Mouse (Mus musculus) limb, embryonic 11.5 days (tissue): ENCODE measurements around the gene Bmi1. TPM values are rescaled to one million over a fixed set of nuclear protein-coding genes. Genes with fewer than 3 reads are reported as not detected.

Experiments used
- ATAC-seq: fragments of 200-750 bp; cut with Nextera tagmentation; 2 replicates; pipeline ENCODE4 v1.8.0; 2017; ENCODE audit warnings: low read depth; ENCODE audit not compliant: insufficient number of reproducible peaks, low FRiP score, low TSS enrichment
- DNase-seq: peaks from one replicate; pipeline ENCODE4 v3.0.0-alpha.2; 2015; ENCODE audit warnings: low spot score
- H3K27ac ChIP-seq: fragments of 300-500 bp; sonication (generic); replicated peaks from 2 replicates; pipeline ENCODE4 v1.5.1; 2014; ENCODE audit warnings: low read depth, mild to moderate bottlenecking, low read length
- H3K27me3 ChIP-seq: fragments of 300-500 bp; sonication (generic); 2 replicates; pipeline ENCODE4 v1.6.1; 2014; ENCODE audit warnings: mild to moderate bottlenecking, low read length, mixed read lengths; ENCODE audit not compliant: control insufficient read depth, insufficient read depth
- H3K36me3 ChIP-seq: fragments of 300-500 bp; sonication (generic); 2 replicates; pipeline ENCODE4 v1.6.1; 2014; ENCODE audit warnings: mild to moderate bottlenecking, low read length, moderate library complexity, mixed read lengths; ENCODE audit not compliant: control insufficient read depth, insufficient read depth
- H3K4me1 ChIP-seq: fragments of 300-500 bp; sonication (generic); 2 replicates; pipeline ENCODE4 v1.6.1; 2014; ENCODE audit warnings: low read length, mixed read lengths; ENCODE audit not compliant: control insufficient read depth, insufficient read depth
- H3K4me2 ChIP-seq: fragments of 300-500 bp; sonication (generic); 2 replicates; pipeline ENCODE4 v1.6.1; 2014; ENCODE audit warnings: low read depth, mild to moderate bottlenecking, moderate library complexity; ENCODE audit not compliant: severe bottlenecking
- H3K4me3 ChIP-seq: fragments of 300-500 bp; sonication (generic); 2 replicates; pipeline ENCODE4 v1.5.1; 2014; ENCODE audit warnings: low read depth, low read length
- H3K9ac ChIP-seq: fragments of 300-500 bp; sonication (generic); 2 replicates; pipeline ENCODE4 v1.6.1; 2014; ENCODE audit warnings: mild to moderate bottlenecking, low read length
- H3K9me3 ChIP-seq: fragments of 300-500 bp; sonication (generic); 2 replicates; pipeline ENCODE4 v1.6.1; 2016; ENCODE audit warnings: low read length; ENCODE audit not compliant: control insufficient read depth
- WGBS: fragments of 180-500 bp; shearing (Covaris S2); extraction: QIAGEN DNeasy Blood & Tissue Kit; methylation state at CpG from one replicate; pipeline ENCODE4 v1.1.7; 2014; 5-methylcytosine and 5-hydroxymethylcytosine counted together
- polyA plus RNA-seq: library from polyadenylated mRNA; unstranded; fragments of >200 nt; fragmentation: Nextera tagmentation; extraction: Ambion mirVana; gene quantifications from 2 replicates; pipeline ENCODE4 v1.2.1, GENCODE M21; 2014

Gene Bmi1
- polyA plus RNA-seq, 1 experiment from 2014 or later = 31.4 TPM

GRCm38 (mm10) chr2:18680961-18681360, 4.1 kb downstream of the Bmi1 start:
- Histone ChIP-seq H3K27ac (no peak overlapping the region), H3K9me3 (no peaks in the 10 kb centered on the region), H3K36me3 (no peaks in the 10 kb centered on the region), H3K4me1 (0 out of 2 replicates have a peak, but pooled peaks cover 3% of the 10 kb centered on the region), H3K27me3 (peaks cover 15% of the 10 kb centered on the region), H3K9ac (no peak overlapping the region), H3K4me2 (peak overlapping the region; percentile 74), H3K4me3 (peak overlapping the region; percentile 31)
- under 1% methylated on average over 26 of the region's 29 CpGs for WGBS
- DNase-seq (peak; percentile 68), ATAC-seq (no peak)

DNA sequence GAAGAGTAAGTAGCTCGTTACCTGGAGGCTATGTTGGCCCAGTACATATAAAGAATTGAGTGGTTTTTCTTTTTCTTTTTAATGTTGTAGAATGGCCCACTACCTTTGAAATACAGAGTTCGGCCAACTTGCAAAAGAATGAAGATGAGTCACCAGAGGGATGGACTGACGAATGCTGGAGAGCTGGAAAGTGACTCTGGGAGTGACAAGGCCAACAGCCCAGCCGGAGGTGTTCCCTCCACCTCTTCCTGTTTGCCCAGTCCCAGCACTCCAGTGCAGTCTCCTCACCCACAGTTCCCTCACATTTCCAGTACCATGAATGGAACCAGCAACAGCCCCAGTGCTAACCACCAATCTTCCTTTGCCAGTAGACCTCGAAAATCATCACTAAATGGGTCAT, 7.2 kb downstream of the Bmi1 start:
- no peak overlapping the region for H3K4me3 ChIP-seq
- no peaks in the 10 kb centered on the region for H3K36me3 ChIP-seq
- H3K9me3 ChIP-seq = no peaks in the 10 kb centered on the region
- WGBS = 48% methylated on average over 5 of the region's 5 CpGs
- H3K27ac ChIP-seq = no peak overlapping the region
- peaks cover 39% of the 10 kb centered on the region for H3K27me3 ChIP-seq
- 0 out of 2 replicates have a peak, but pooled peaks cover 3% of the 10 kb centered on the region for H3K4me1 ChIP-seq
- no peak overlapping the region for H3K4me2 ChIP-seq
- no peak for DNase-seq
- H3K9ac ChIP-seq = no peak overlapping the region
- ATAC-seq = no peak

DNA sequence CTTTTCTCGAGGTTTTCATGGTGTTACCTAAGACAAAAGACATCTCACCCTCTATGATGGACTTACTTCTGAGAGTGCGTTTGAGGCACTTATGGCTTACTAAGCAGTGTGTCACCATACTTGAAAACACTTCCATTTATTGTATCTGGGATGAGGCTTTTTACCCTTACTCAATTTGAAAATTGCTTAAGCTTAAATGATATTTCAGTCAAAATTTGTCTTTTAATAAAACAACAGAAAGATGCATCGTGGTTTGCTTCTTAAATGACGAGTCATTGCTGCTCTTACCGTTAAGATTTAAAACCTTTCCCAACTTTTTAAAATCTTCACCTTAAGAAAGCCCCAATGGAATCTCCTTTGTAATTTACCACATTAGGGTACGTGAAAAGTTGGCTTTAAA, 9.6 kb downstream of the Bmi1 start:
- Histone ChIP-seq H3K27me3 (peaks cover 45% of the 10 kb centered on the region), H3K36me3 (no peaks in the 10 kb centered on the region), H3K4me1 (peaks cover 11% of the 10 kb centered on the region), H3K4me3 (no peak overlapping the region), H3K27ac (no peak overlapping the region), H3K9me3 (no peaks in the 10 kb centered on the region), H3K4me2 (no peak overlapping the region), H3K9ac (no peak overlapping the region)
- DNase-seq (no peak), ATAC-seq (no peak)
- WGBS = 7% methylated on average over 6 of the region's 6 CpGs

DNA sequence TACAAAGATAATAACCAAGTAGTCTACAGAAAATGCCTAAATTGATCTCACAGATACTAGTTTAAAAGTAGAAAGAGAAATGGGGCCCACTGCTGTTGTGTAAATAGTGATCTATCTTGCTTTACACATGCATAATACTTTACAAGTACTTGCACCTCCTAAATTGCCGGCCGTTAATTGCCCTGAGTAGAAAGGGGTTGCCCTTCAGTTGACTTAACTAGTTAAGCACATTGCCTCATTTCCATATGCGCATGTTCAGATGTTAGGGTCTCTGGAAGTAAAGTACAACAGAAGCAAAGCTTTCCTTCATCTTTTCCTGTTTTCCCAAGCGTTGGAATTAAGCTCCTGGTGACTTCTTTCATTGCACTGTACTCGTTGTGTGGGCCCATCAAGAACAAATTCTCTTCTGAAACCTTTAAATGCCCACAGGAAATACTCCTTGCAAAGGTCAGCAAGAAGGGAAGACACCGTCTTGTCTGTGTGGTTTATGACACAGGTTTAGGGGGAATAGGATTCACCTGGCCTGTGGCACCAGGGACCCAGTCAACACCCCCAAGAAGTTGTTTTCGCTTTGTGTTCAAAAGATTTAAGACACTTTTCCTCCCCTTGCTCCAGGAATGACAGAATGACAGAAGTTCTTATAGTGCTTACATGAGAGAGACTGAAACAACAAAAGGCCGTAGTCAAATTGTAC, 10.2 kb downstream of the Bmi1 start:
- WGBS = 3% methylated on average over 8 of the region's 8 CpGs
- H3K4me1 ChIP-seq = peaks cover 11% of the 10 kb centered on the region

DNA sequence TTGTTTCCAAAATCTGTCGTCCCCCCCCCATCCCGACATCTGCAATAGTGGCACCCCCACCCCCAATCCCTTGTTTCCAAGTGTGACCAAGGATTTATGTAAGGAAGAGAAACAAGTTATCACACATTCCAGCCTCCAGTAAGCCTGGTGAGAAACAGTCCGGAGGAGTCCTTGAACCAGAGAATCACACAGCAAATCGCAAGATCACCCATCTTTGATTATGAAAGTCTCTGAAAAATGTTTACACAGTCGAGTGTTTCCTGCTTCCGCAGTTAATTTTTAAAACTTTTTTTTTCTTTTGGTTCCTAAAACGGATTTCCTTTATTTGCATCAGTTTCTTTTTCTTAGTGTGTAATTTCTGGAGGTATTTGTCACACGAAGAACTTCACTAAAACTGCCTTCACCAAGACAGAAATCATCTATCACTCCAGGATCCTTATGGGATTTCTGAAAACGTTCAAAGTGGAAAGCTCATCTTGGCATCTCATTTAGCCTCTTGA, 10.9 kb downstream of the Bmi1 start:
- DNase-seq = no peak
- H3K27me3 ChIP-seq = peaks cover 55% of the 10 kb centered on the region
- H3K27ac ChIP-seq = no peak overlapping the region
- H3K9me3 ChIP-seq = no peaks in the 10 kb centered on the region
- H3K4me3 ChIP-seq = no peak overlapping the region
- peaks cover 11% of the 10 kb centered on the region for H3K4me1 ChIP-seq
- no peak for ATAC-seq
- WGBS = 3% methylated on average over 9 of the region's 9 CpGs
- H3K36me3 ChIP-seq = no peaks in the 10 kb centered on the region
- no peak overlapping the region for H3K4me2 ChIP-seq
- no peak overlapping the region for H3K9ac ChIP-seq

More for the DNA sequence above, 10.2 kb downstream of the Bmi1 start:
- Histone ChIP-seq H3K9ac (no peak overlapping the region), H3K36me3 (no peaks in the 10 kb centered on the region), H3K9me3 (no peaks in the 10 kb centered on the region), H3K4me3 (no peak overlapping the region), H3K4me2 (no peak overlapping the region), H3K27me3 (peaks cover 48% of the 10 kb centered on the region), H3K27ac (no peak overlapping the region)
- no peak for ATAC-seq
- DNase-seq = peak; percentile 29

DNA sequence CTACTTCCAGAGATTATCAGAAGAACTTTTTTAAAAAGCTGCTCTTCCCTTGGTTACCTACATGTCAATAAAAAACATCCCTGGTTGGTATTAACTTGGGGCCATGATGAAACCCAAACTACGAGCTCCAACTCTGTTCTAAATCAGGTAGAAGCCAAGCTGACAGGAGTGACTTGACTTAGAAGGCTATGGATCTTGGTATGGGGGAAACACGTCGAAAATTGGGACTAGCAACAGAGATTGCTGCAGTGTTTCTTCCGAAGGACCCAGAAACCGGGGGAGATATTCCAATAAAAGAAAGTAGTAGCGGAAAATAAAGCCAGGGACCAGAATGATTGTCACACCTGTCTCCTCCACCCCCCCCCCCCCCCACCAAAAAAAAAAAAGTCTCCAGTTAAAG, 11.5 kb downstream of the Bmi1 start:
- H3K9me3 ChIP-seq = no peaks in the 10 kb centered on the region
- peaks cover 11% of the 10 kb centered on the region for H3K4me1 ChIP-seq
- DNase-seq (peak; percentile 37), ATAC-seq (no peak)
- peak overlapping the region; percentile 58; the same call in 1 of the 2 replicates for H3K4me2 ChIP-seq
- peaks cover 58% of the 10 kb centered on the region for H3K27me3 ChIP-seq
- H3K4me3 ChIP-seq = peak overlapping the region; percentile 38
- H3K27ac ChIP-seq = no peak overlapping the region
- no peaks in the 10 kb centered on the region for H3K36me3 ChIP-seq
- WGBS = 2% methylated on average over 6 of the region's 6 CpGs
- H3K9ac ChIP-seq = no peak overlapping the region

GRCm38 (mm10) chr2:18688708-18689063, 11.9 kb downstream of the Bmi1 start:
- Histone ChIP-seq H3K27me3 (peaks cover 58% of the 10 kb centered on the region), H3K4me2 (peak overlapping the region; percentile 58), H3K4me1 (peaks cover 11% of the 10 kb centered on the region), H3K9me3 (no peaks in the 10 kb centered on the region), H3K36me3 (no peaks in the 10 kb centered on the region), H3K4me3 (peak overlapping the region; percentile 38), H3K9ac (no peak overlapping the region), H3K27ac (no peak overlapping the region)
- WGBS = 1% methylated on average over 43 of the region's 45 CpGs
- DNase-seq = no peak
- ATAC-seq = 0 out of 2 replicates have a peak, but pooled peaks have one; percentile 29

DNA sequence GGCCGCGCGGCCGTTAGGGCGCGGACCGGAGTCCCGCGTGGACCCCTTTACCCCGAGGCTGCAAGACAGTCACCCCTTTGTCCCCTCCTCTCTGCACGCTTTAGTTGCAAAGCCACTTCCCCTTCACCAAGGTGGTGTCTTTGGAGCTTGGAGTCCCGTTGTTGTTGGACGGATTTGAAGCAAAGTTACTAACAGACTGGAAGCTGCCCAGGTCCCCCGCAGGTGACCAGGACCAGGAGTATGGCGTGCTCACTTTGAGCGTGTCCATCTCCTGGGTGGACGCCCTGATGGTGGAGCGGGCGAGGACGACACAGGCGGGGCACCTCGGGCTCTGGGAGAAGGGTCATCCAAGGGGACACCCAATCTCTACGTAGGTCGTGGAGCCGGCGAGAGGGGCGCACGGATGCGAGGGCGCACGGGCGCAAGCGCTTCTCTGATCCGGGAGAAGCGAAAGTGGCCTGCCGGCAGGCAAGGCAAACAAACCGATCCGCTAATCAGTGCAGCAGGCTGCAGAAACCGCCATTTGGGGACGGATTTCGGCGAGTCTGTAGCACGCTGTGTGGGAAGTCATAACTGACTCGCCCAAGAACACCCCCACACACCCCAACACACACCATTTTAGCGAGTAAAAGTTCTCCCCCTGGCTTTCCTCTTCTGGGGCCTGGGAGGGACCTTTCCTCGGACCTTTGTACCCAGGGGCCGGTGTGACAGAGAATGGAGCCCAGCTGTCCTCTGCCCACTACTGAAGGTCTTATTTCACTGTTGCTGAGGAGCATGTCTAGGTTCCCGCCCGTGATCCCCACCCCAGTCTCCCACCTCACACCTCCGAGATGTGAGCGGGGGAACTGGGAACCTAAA, 12.5 kb downstream of the Bmi1 start:
- Histone ChIP-seq H3K9ac (0 out of 2 replicates have a peak overlapping the region, but pooled peaks have one; percentile 50), H3K4me1 (peaks cover 11% of the 10 kb centered on the region), H3K4me3 (peak overlapping the region; percentile 38), H3K36me3 (no peaks in the 10 kb centered on the region), H3K4me2 (peak overlapping the region; percentile 58), H3K27me3 (peaks cover 58% of the 10 kb centered on the region), H3K9me3 (no peaks in the 10 kb centered on the region), H3K27ac (no peak overlapping the region)
- peak; percentile 40; the same call in 1 of the 2 replicates for ATAC-seq
- peak; percentile 80 for DNase-seq
- WGBS = under 1% methylated on average over 51 of the region's 51 CpGs
